Mouse (Mus musculus): ENCODE measurements around the gene Mib2.

Mib2 gene

DNA sequence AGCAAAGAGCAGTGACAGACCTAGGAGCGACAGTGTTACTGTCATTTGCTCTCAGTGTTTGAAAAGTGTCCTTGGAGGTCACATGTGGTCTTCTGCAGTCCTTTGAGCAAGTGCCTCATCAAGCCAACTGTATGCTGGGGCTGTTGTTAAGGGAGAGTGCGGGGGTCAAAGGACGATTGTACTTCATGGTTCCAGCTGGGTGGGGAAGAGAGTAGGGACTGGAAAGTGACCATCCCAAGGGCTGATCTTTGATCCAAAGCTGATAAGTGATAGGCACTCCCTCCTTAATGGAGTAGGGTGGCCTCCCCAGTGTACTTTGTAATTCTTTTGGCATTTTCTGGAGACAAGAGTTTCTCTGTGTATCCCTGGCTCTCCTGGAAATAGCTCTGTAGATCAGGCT lies 57.1 kb downstream of the Mib2 start:
- no peak for DNase-seq

DNA sequence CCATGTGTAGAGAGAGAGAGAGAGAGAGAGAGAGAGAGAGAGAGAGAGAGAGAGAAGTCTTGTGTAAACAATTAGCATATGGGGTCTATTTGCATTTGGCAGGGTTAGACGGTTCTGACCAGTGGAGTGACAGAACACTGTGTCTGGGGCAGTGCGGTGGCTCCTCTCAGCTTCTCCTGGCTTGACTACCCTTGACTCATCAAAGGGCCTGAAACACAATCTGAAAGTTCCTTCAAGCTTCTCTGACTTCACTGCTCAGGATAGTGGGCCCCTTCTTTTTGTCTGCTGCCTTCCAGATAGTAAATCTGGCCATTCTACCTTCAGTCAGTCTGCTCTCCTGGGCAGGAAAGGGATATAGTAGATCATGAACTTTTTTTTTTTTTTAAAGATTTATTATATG lies 62.2 kb downstream of the Mib2 start:
- DNase-seq, result no peak

DNA sequence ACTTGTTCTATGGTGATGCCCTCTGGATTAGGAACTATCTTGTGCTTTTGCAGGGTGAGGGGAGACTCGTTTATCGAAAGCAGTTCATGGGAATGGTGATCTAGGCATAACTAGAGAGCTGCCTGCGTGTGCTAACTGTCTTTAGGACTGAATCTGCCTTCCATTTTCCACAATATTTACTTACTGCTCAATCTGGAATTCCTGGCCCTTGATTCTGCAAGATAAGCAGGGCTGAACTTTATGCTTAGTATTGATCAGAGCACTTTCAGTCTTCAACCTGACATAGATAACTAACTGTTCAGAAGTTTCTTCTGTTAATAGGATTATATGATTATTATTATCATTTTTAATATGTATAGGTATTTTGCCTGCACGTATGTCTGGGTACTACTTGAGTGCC lies 63.9 kb downstream of the Mib2 start:
- no peak for DNase-seq
